Mouse (Mus musculus): Measurements from ENCODE around the gene Sorl1. TPM values are rescaled to one million over a fixed set of nuclear protein-coding genes. Genes with fewer than 3 reads are reported as not detected.

Sorl1 gene
- total RNA-seq, 1 experiment from 2014 or later: 16.8 TPM

DNA sequence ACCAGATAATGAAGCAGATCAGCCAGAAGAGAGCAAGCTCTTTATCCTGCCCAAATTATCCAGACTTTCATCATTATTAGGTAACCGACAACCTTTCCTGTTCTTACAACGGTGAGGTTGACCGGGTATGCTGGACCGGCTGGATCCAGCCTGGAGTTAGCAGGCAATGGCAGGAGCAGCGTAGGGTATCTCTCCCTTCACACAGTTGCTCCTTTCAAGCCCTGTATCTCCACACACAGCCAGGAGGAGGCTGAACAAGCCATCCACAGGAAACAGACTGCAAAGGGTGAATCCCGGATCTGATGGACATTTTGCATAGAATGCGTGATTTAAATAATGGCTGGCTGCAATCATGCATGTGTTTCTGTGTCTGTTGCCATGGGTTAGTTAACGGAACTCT is 208.5 kb downstream of the Sorl1 start:
- DNase-seq: no peak

Other genes starting within 250 kb of the Sorl1 start
- 42.6 and 60.6 TPM in 2 replicates for gene Sc5d, start 140.0 kb upstream of the Sorl1 start, total RNA-seq (2021)